Mouse (Mus musculus) kidney, postnatal 25 days (tissue): ENCODE results near the gene Vwa2.

Experiments
- DNase-seq, 2 experiments: peaks; one replicate each; pipeline ENCODE4 v3.0.0; 2021; ENCODE audit warnings: mixed read lengths in 2 of 2

Vwa2 gene

GRCm38 (mm10) chr19:56908472-56909270 lies 34.6 kb downstream of the Vwa2 start:
- peak; percentile 59 to 70 for DNase-seq

GRCm38 (mm10) chr19:56910561-56910960 lies 36.5 kb downstream of the Vwa2 start:
- no peak for DNase-seq

- DNase-seq: peak; percentile 70 to 87
Measured at GRCm38 (mm10) chr19:56913761-56914160, 39.7 kb downstream of the Vwa2 start.

- no peak for DNase-seq
Measured at GRCm38 (mm10) chr19:56914658-56915057, 40.6 kb downstream of the Vwa2 start.

GRCm38 (mm10) chr19:56915084-56915483 lies 41.0 kb downstream of the Vwa2 start:
- DNase-seq: peak; percentile 76 to 88

- peak; percentile 93 to 96 for DNase-seq
Measured at GRCm38 (mm10) chr19:56919628-56920027, 45.6 kb downstream of the Vwa2 start.

- DNase-seq: peak in 1 of 2 experiments; percentile 39
Measured at GRCm38 (mm10) chr19:56920232-56920631, 46.2 kb downstream of the Vwa2 start.

- peak in 1 of 2 experiments; percentile 52 for DNase-seq
Measured at GRCm38 (mm10) chr19:56921744-56922143, 47.7 kb downstream of the Vwa2 start.

GRCm38 (mm10) chr19:56929392-56929791 lies 55.3 kb downstream of the Vwa2 start:
- no peak for DNase-seq

GRCm38 (mm10) chr19:56930029-56930428 lies 56.0 kb downstream of the Vwa2 start:
- DNase-seq: no peak

- DNase-seq: no peak
Measured at GRCm38 (mm10) chr19:56933800-56934199, 59.8 kb downstream of the Vwa2 start.

GRCm38 (mm10) chr19:56935111-56935510 lies 61.1 kb downstream of the Vwa2 start:
- DNase-seq: no peak

GRCm38 (mm10) chr19:56935777-56936176 lies 61.7 kb downstream of the Vwa2 start:
- peak in 1 of 2 experiments; percentile 61 for DNase-seq

GRCm38 (mm10) chr19:56936253-56936652 lies 62.2 kb downstream of the Vwa2 start:
- no peak for DNase-seq

- no peak for DNase-seq
Measured at GRCm38 (mm10) chr19:56937911-56938310, 63.9 kb downstream of the Vwa2 start.

- peak; percentile 80 to 86 for DNase-seq
Measured at GRCm38 (mm10) chr19:56939826-56940225, 65.8 kb downstream of the Vwa2 start.

GRCm38 (mm10) chr19:56940507-56940906 lies 66.5 kb downstream of the Vwa2 start:
- DNase-seq: peak in 1 of 2 experiments; percentile 42

GRCm38 (mm10) chr19:56942216-56942615 lies 68.2 kb downstream of the Vwa2 start:
- DNase-seq: no peak

GRCm38 (mm10) chr19:56944211-56944610 lies 70.2 kb downstream of the Vwa2 start:
- DNase-seq: peak; percentile 59 to 73

- DNase-seq: no peak
Measured at GRCm38 (mm10) chr19:56944826-56945225, 70.8 kb downstream of the Vwa2 start.

GRCm38 (mm10) chr19:56945621-56946020 lies 71.6 kb downstream of the Vwa2 start:
- no peak for DNase-seq

GRCm38 (mm10) chr19:56946277-56946676 lies 72.2 kb downstream of the Vwa2 start:
- DNase-seq: no peak

- DNase-seq: peak; percentile 42 to 62
Measured at GRCm38 (mm10) chr19:56946727-56947126, 72.7 kb downstream of the Vwa2 start.

- no peak for DNase-seq
Measured at GRCm38 (mm10) chr19:56947971-56948610, 74.0 kb downstream of the Vwa2 start.
